Mouse (Mus musculus): Measurements from ENCODE around the gene Dcun1d2.

DNA sequence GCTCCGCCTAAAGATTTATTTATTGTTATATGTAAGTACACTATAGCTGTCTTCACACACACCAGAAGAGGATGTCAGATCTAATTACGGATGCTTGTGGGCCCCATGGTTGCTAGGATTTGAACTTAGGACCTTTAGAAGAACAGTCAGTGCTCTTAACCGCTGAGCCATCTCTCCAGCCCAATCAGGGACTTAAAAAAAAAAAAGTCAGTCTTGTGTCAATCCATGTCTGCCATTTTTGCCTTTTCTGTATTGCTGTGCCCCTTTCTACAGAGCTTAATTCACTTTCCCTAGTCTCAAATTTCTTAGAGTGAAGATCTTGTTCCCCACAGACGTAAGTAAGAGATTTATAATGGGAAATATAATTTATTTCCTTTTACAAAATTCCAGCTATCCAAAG lies 69.5 kb downstream of the Dcun1d2 start:
- TF ChIP-seq CTCF (IDR thresholded peaks at IDR 0.05; ENCODE audit: control insufficient read depth, insufficient read depth, low read length) (no peak), POLR2A (IDR thresholded peaks at IDR 0.05; ENCODE audit: borderline replicate concordance, control insufficient read depth, low read depth, low read length) (no peak)

All from bone marrow, adult 2 months (tissue).